Mouse (Mus musculus) liver, embryonic 12.5 days (tissue): ENCODE results near the gene Tesc. TPM values are rescaled to one million over a fixed set of nuclear protein-coding genes. Genes with fewer than 3 reads are reported as not detected.

ENCODE experiments used
- ATAC-seq: fragments of 200-750 bp; cut with Nextera tagmentation; 2 replicates; pipeline ENCODE4 v1.8.0; 2017; ENCODE audit warnings: moderate number of reproducible peaks, mild to moderate bottlenecking, moderate library complexity
- H3K27ac ChIP-seq: fragments of 300-500 bp; sonication (generic); 2 replicates; pipeline ENCODE4 v1.5.1; 2016; ENCODE audit warnings: mild to moderate bottlenecking
- H3K27me3 ChIP-seq: fragments of 300-500 bp; sonication (generic); replicated peaks from 2 replicates; pipeline ENCODE4 v1.6.1; 2016; ENCODE audit warnings: mild to moderate bottlenecking, moderate library complexity
- H3K36me3 ChIP-seq: fragments of 300-500 bp; sonication (generic); 2 replicates; pipeline ENCODE4 v1.6.1; 2016; ENCODE audit warnings: mild to moderate bottlenecking, moderate library complexity
- H3K4me1 ChIP-seq: fragments of 300-500 bp; sonication (generic); 2 replicates; pipeline ENCODE4 v1.6.1; 2016
- H3K4me2 ChIP-seq: fragments of 300-500 bp; sonication (generic); 2 replicates; pipeline ENCODE4 v1.6.1; 2016; ENCODE audit warnings: mild to moderate bottlenecking, moderate library complexity
- H3K4me3 ChIP-seq: fragments of 300-500 bp; sonication (generic); 2 replicates; pipeline ENCODE4 v1.5.1; 2016; ENCODE audit warnings: mild to moderate bottlenecking, moderate library complexity
- H3K9ac ChIP-seq: fragments of 300-500 bp; sonication (generic); 2 replicates; pipeline ENCODE4 v1.6.1; 2016; ENCODE audit warnings: mild to moderate bottlenecking, moderate library complexity
- H3K9me3 ChIP-seq: fragments of 300-500 bp; sonication (generic); replicated peaks from 2 replicates; pipeline ENCODE4 v1.6.1; 2016; ENCODE audit warnings: mild to moderate bottlenecking, moderate library complexity
- WGBS: fragments of 180-500 bp; shearing (Covaris S2); methylation state at CpG from one replicate; pipeline ENCODE4 v1.1.7; 2016; ENCODE audit not compliant: insufficient replicate concordance; 5-methylcytosine and 5-hydroxymethylcytosine counted together
- polyA plus RNA-seq: library from polyadenylated mRNA; unstranded; fragments of >200 nt; fragmentation: Nextera tagmentation; extraction: Ambion mirVana; gene quantifications from 2 replicates; pipeline ENCODE4 v1.2.1, GENCODE M21; 2016

The Tesc gene
- polyA plus RNA-seq, 1 experiment from 2014 or later: 1.5 TPM

DNA sequence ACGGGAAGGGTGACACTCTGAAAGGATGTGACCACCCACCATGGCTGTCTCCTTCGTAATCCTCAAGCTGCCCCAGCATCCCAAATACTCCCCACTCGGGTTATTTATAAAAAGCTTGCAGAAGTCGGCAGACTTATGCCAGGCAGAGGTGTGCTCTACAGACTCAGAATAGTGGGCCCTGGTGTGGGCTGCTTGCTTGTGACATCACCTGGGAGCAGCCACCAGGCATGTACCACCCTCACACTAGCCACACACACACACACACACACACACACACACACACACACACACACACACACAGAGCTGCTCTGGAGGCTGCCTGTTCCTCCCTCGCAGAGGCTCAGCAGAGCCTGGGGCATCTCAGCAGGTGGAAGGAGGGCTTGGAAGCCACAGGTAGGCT lies 10.0 kb upstream of the Tesc start:
- H3K4me3 ChIP-seq: no peak overlapping the region
- H3K4me1 ChIP-seq: no peaks in the 10 kb centered on the region
- no peak overlapping the region for H3K27ac ChIP-seq
- peaks cover 48% of the 10 kb centered on the region for H3K27me3 ChIP-seq
- WGBS: 57% methylated on average over 5 of the region's 5 CpGs
- no peaks in the 10 kb centered on the region for H3K36me3 ChIP-seq
- H3K4me2 ChIP-seq: no peak overlapping the region
- no peaks in the 10 kb centered on the region for H3K9me3 ChIP-seq
- H3K9ac ChIP-seq: no peak overlapping the region
- ATAC-seq: no peak

DNA sequence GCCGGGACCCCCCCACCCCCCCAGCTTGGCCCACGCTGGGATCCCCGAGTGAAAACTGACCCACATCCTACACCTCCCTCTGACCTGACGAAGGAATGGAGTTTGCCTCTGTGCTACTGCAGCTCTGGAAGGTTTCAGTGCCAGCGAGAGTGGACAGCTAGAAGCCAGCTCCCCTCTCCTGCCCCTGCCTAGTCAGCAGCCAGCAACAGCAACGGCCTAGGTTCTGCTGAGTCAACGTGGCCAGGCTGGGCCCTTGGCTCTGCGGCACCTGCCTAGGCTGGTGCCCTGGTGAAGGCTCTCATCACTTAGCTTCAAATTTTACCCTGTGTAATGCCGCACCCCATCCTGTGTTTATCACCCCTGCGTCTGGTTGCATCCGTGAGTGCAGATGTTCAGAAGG lies 7.6 kb upstream of the Tesc start:
- WGBS: 51% methylated on average over 11 of the region's 11 CpGs
- no peak overlapping the region for H3K9ac ChIP-seq

DNA sequence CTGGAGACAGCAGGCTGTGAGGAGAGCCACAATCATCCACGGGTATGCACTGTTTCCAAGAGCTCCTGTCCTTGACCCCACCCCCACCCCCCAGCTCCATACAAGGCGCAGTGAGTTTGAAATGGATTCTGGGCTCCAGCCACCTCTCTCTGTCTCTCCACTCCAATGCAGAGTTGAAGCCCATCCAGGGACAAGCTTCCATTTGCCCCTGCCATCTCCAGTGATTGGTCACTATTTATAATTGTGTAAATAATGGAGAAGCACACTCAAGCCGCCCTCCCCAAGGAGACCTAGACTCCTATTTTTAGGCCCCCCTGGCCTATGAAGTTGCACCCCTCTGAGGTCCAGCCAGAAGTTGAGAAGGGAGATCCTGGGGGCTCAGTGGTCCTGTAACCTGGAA lies 4.5 kb upstream of the Tesc start:
- ATAC-seq: no peak
- Histone ChIP-seq H3K27ac (no peak overlapping the region), H3K4me2 (no peak overlapping the region), H3K4me3 (no peak overlapping the region), H3K27me3 (peaks cover 56% of the 10 kb centered on the region), H3K4me1 (peaks cover 17% of the 10 kb centered on the region), H3K9me3 (no peaks in the 10 kb centered on the region), H3K9ac (no peak overlapping the region), H3K36me3 (no peaks in the 10 kb centered on the region)
- 57% methylated on average over 3 of the region's 3 CpGs for whole genome bisulfite sequencing

More for the DNA sequence above, 7.6 kb upstream of the Tesc start:
- Histone ChIP-seq H3K4me2 (no peak overlapping the region), H3K9me3 (no peaks in the 10 kb centered on the region), H3K36me3 (no peaks in the 10 kb centered on the region), H3K4me3 (no peak overlapping the region), H3K4me1 (no peaks in the 10 kb centered on the region), H3K27me3 (peaks cover 47% of the 10 kb centered on the region), H3K27ac (no peak overlapping the region)
- no peak for ATAC-seq

DNA sequence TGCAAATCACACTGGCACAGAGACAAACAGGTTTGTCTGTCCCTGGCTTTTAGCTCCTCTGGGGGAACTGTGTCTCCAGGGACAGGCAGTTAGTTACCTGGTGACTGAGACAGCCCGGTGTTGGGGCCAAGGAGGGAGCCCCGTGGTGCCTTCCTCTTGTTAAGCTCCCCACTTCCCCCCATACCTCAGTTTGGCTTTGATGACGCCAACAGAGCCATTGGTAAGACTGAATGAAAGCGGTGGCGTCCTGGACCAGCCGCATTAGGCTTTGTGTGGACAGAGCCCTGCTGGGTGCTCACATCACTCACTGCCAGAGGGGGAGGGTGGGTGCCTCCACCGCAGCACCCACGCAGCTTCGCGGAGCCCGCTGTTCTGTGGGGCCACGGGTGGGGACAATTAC lies 1.7 kb upstream of the Tesc start:
- H3K27ac ChIP-seq: no peak overlapping the region
- H3K36me3 ChIP-seq: no peaks in the 10 kb centered on the region
- 5% methylated on average over 12 of the region's 12 CpGs for WGBS
- H3K4me1 ChIP-seq: peaks cover 34% of the 10 kb centered on the region
- peaks cover 71% of the 10 kb centered on the region for H3K27me3 ChIP-seq
- no peak overlapping the region for H3K4me3 ChIP-seq
- H3K9me3 ChIP-seq: no peaks in the 10 kb centered on the region
- no peak for ATAC-seq
- H3K9ac ChIP-seq: no peak overlapping the region
- H3K4me2 ChIP-seq: no peak overlapping the region

DNA sequence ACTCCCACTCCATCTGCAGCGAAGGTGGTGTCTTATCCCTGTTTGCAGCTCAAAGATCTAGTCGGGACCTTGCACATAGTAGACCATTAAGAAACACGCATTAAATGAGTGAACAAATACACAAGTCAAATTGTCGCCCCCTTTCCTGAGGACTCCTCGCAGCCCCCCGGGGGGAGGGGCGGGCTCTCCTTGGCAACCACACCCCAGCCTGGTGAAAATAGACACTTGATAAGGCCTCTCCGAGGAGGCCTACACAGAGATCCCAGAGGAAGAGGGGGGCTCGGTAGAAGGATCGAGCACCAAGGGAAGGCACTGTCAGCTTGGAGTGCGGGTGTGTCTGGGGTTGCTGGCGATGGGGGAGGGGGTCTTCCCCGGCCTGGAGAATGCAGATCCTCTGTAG lies 1.2 kb upstream of the Tesc start:
- no peaks in the 10 kb centered on the region for H3K36me3 ChIP-seq
- H3K9ac ChIP-seq: no peak overlapping the region
- WGBS: 4% methylated on average over 13 of the region's 13 CpGs
- no peaks in the 10 kb centered on the region for H3K9me3 ChIP-seq
- no peak overlapping the region for H3K4me3 ChIP-seq
- H3K4me2 ChIP-seq: no peak overlapping the region
- peaks cover 73% of the 10 kb centered on the region for H3K27me3 ChIP-seq
- no peak for ATAC-seq
- H3K4me1 ChIP-seq: peaks cover 34% of the 10 kb centered on the region
- no peak overlapping the region for H3K27ac ChIP-seq

DNA sequence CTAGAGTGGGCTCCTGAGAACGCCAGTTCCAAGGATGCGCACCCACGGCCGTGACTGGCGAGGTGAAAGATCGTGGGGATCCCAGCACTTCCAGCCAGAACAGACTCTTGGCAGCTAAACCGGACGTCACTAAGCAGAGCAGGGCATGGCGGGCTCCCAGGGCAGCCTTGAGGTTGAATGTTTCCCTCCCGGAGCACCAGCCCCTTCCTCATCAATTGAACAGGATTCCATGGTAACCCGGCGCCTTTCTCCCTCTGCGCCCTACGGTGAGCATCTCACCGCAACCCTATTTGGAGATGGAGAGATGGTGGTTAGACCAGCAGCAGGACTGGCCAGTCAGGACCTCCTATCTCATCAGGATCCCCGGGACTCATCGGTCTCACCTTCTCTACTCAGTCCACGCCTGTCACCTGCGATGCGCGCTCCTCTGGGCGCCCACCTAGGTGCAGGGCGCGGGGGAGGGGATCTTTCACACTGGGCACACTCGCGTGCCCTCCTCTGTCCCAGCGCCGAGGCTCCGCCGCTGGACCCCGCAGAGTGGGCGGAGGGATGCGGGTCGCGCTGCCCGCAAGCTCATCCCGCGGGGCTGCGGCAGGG lies 344 bp upstream of the Tesc start:
- Histone ChIP-seq H3K4me1 (peaks cover 34% of the 10 kb centered on the region), H3K9ac (no peak overlapping the region), H3K36me3 (no peaks in the 10 kb centered on the region), H3K27me3 (peaks cover 79% of the 10 kb centered on the region), H3K27ac (no peak overlapping the region), H3K4me3 (peak overlapping the region; percentile 57), H3K4me2 (peak overlapping the region; percentile 76), H3K9me3 (no peaks in the 10 kb centered on the region)
- WGBS: 4% methylated on average over 36 of the region's 39 CpGs
- no peak for ATAC-seq

DNA sequence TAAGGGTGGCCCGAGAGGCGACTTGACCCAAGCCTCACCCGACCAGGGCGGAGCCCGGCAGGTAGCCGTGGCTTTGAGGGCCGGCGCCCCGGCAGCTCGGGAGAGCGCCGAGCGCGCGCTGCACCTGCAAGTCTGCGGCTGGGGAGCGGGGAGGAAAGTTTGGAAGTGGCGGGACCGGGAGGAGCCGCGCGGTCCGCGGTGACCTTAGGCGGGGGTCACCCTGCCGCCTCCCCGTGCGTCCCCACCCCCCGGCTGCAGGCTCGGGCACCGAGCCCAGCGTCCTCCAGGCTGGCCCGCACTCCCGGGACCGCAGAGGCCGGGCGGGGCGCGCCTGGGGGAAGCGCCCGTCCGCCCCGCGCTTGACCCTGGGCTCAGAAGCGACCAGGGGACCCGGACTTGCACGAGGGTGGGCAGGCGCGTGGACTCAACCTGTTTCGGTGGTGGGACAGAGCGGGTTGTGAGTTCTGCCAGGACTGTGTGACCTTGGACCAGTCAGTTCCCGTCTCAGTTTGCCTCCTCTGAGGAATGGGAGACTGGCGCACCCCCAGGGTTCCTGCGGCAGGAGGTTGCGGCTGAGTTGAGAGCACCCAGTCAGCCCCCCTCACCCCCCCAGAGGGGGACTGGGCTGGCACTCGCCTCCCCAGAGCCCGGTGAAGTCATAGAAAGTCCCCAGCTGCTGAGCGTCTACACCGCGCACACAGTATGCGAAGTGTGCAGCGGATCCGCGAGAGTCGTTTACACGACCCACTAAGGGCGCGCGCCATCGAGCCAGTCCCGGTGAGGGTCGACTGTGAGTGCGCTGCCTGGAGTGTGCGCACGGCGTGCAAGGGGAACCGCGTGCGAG lies 870 bp downstream of the Tesc start:
- H3K36me3 ChIP-seq: no peaks in the 10 kb centered on the region
- no peak overlapping the region for H3K9ac ChIP-seq
- peaks cover 34% of the 10 kb centered on the region for H3K4me1 ChIP-seq
- H3K4me3 ChIP-seq: peak overlapping the region; percentile 57
- peaks cover 78% of the 10 kb centered on the region for H3K27me3 ChIP-seq
- peak overlapping the region; percentile 76 for H3K4me2 ChIP-seq
- no peak overlapping the region for H3K27ac ChIP-seq
- 2% methylated on average over 69 of the region's 79 CpGs for WGBS
- peak; percentile 13; the same call in 1 of the 2 replicates for ATAC-seq
- H3K9me3 ChIP-seq: no peaks in the 10 kb centered on the region

DNA sequence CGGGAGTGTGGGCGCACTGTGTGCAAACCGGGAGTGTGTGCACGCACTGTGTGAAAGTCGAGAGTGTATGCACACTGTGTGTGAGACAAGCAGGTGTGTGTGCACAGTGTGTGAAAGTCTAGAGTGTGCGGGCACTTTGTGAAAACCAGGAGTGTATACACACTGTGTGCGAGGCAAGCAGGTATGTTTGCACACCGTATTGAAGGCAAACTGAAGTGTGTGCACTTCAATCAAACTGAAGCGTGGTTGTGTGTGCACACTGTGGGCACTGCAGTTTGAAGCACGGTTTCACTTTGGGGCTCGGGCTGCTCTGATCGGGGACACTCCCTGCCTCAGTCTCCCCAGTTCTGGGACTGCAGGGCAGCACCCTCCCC lies 1.5 kb downstream of the Tesc start:
- ATAC-seq: 0 out of 2 replicates have a peak, but pooled peaks have one; percentile 16

DNA sequence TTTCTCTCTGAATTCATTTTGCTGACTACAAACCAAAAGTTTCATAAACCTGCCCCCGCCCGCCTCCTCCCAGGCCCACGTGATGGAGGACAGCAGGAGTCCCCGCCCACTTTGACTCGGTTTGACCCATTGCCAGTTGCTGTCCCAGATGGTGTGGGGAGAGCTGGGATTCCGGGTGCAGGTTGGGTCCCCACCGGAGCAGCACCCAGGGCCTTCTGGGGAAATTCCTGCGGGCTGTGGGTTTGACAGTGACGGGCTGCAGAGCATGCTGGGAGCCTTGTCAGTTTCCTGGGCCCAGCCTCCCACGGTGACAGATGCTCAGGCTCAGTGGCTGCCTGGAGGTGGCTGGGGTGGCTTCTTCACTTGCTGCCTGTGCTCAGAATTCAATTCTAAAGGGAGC lies 1.9 kb downstream of the Tesc start:
- Histone ChIP-seq H3K9me3 (no peaks in the 10 kb centered on the region), H3K36me3 (no peaks in the 10 kb centered on the region), H3K4me2 (peak overlapping the region; percentile 76), H3K27ac (no peak overlapping the region), H3K4me3 (peak overlapping the region; percentile 57), H3K9ac (no peak overlapping the region), H3K4me1 (peaks cover 34% of the 10 kb centered on the region), H3K27me3 (peaks cover 80% of the 10 kb centered on the region)
- 3% methylated on average over 10 of the region's 10 CpGs for WGBS
- no peak for ATAC-seq

More for the DNA sequence above, 1.5 kb downstream of the Tesc start:
- H3K27me3 ChIP-seq: peaks cover 82% of the 10 kb centered on the region
- H3K4me2 ChIP-seq: peak overlapping the region; percentile 76
- 4% methylated on average over 12 of the region's 12 CpGs for WGBS
- no peaks in the 10 kb centered on the region for H3K9me3 ChIP-seq
- no peak overlapping the region for H3K9ac ChIP-seq
- no peak overlapping the region for H3K27ac ChIP-seq
- H3K4me3 ChIP-seq: peak overlapping the region; percentile 57
- H3K36me3 ChIP-seq: no peaks in the 10 kb centered on the region
- H3K4me1 ChIP-seq: peaks cover 34% of the 10 kb centered on the region

DNA sequence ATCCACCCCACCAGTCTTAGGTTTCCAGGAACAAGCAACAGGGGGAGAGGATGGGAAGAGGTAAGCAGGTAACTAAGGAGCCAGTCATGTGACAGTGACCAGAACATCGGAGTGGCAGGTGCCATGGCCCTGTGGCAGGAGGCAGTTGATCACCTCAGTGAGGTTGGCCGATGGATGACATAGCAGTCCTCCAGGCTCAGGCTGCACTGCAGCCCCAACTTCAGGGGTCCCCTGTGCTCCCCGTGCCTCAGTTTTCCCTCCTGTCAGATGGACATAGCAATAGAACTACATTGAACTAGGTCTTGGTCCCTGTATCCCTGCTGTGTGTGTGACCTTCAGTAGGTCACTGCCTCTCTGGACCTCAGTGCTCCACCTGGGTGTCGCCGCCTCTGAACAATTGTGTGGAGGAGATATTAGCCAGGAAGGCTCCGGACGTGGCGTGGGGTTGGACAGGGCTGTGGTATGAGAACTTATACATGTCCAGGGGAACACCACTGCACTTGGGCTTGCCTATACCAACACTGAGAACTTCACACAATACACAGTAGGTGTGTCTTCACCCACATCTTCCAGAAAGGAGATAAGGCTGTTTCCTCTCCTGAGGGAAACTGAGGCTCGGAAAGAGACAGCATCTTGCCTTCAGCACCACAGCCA lies 2.6 kb downstream of the Tesc start:
- Histone ChIP-seq H3K27me3 (peaks cover 78% of the 10 kb centered on the region), H3K9ac (no peak overlapping the region), H3K4me1 (peaks cover 34% of the 10 kb centered on the region), H3K4me3 (no peak overlapping the region), H3K36me3 (no peaks in the 10 kb centered on the region), H3K27ac (no peak overlapping the region), H3K9me3 (peaks cover 5% of the 10 kb centered on the region; the same call in 1 of the 2 replicates), H3K4me2 (no peak overlapping the region)
- no peak for ATAC-seq
- WGBS: 66% methylated on average over 9 of the region's 9 CpGs

DNA sequence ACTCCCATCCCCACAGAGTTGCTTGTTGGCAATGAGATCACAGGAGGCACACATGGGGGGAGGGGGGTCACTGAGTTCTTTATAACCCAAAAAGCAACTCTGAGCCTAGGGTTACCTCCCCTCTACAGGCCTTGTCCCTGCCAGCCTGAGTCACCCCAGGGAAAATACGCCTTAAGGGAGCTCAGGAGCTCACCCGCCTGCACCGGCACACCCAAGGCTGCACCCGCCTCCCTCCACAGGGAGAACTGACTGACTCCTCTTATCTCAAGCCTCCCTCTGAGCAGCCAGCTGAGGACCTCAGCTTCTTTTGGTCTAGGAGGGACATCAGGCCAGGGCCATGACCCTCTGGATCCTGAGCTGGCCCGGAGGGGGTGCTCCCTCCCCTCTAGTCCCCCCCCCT lies 3.5 kb downstream of the Tesc start:
- WGBS: 23% methylated on average over 5 of the region's 5 CpGs

DNA sequence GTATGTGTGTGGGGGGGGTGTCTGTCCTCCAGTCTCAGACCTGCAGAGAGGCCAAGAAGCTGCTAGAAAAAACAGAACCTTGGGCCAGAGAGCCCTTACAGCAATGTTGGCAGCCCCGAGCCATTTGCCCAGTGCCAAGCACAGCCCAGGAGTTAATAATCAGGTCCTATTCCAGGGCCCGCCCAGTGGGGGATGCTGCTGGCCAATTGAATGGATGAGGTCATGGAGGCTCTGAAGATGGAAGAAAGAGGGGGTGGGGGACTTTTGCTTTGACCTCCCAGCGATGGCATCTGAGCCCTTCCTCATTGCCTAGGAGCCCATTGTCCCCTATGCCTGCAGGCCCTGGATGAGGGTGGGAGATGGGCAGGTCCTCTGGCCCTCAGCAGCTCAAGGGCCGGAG lies 4.0 kb downstream of the Tesc start:
- no peak overlapping the region for H3K4me3 ChIP-seq
- WGBS: 58% methylated on average over 4 of the region's 4 CpGs

More for the DNA sequence above, 3.5 kb downstream of the Tesc start:
- Histone ChIP-seq H3K4me1 (peaks cover 34% of the 10 kb centered on the region), H3K9ac (no peak overlapping the region), H3K9me3 (peaks cover 5% of the 10 kb centered on the region; the same call in 1 of the 2 replicates), H3K36me3 (no peaks in the 10 kb centered on the region), H3K4me3 (no peak overlapping the region), H3K27ac (no peak overlapping the region), H3K27me3 (peaks cover 69% of the 10 kb centered on the region), H3K4me2 (no peak overlapping the region)
- no peak for ATAC-seq

More for the DNA sequence above, 4.0 kb downstream of the Tesc start:
- Histone ChIP-seq H3K27me3 (peaks cover 69% of the 10 kb centered on the region), H3K27ac (no peak overlapping the region), H3K9ac (no peak overlapping the region), H3K4me1 (peaks cover 31% of the 10 kb centered on the region), H3K4me2 (no peak overlapping the region), H3K9me3 (peaks cover 5% of the 10 kb centered on the region; the same call in 1 of the 2 replicates), H3K36me3 (no peaks in the 10 kb centered on the region)
- no peak for ATAC-seq
